Mouse (Mus musculus): ENCODE measurements at regions not wholly inside any gene's neighbourhood (a gene's known extent, or its start where the extent isn't known, plus 50 kb on each side); places are given as distances from the start of the nearest gene placed in this dataset.
A peak's percentile ranks its signal among the peaks of the same experiment; 100 is the strongest.

GRCm38 (mm10) chr13:44293736-44294416 lies 435.4 kb upstream of the Jarid2 start:
- no peaks in the 10 kb centered on the region for H3K36me3 ChIP-seq
- 88% methylated on average over 15 of the region's 15 CpGs for WGBS
- H3K4me3 ChIP-seq = no peak overlapping the region
- H3K27me3 ChIP-seq (ENCODE audit: low read depth, poor library complexity, severe bottlenecking) = no peaks in the 10 kb centered on the region
- no peaks in the 10 kb centered on the region for H3K4me1 ChIP-seq
- H3K9me3 ChIP-seq (replicated peaks) = peaks cover 5% of the 10 kb centered on the region; the same call in 1 of the 2 replicates
- DNase-seq (ENCODE audit: low spot score) = no peak
- H3K27ac ChIP-seq = no peak overlapping the region

GRCm38 (mm10) chr13:44295621-44296020 lies 433.7 kb upstream of the Jarid2 start:
- WGBS = 84% methylated on average over 10 of the region's 10 CpGs
- 0 out of 2 replicates have a peak, but pooled peaks cover 1% of the 10 kb centered on the region for H3K9me3 ChIP-seq (replicated peaks)
- DNase-seq (ENCODE audit: low spot score) = no peak
- no peaks in the 10 kb centered on the region for H3K4me1 ChIP-seq
- no peaks in the 10 kb centered on the region for H3K27me3 ChIP-seq (ENCODE audit: low read depth, poor library complexity, severe bottlenecking)
- H3K4me3 ChIP-seq = no peak overlapping the region
- no peak overlapping the region for H3K27ac ChIP-seq
- H3K36me3 ChIP-seq = no peaks in the 10 kb centered on the region

DNA sequence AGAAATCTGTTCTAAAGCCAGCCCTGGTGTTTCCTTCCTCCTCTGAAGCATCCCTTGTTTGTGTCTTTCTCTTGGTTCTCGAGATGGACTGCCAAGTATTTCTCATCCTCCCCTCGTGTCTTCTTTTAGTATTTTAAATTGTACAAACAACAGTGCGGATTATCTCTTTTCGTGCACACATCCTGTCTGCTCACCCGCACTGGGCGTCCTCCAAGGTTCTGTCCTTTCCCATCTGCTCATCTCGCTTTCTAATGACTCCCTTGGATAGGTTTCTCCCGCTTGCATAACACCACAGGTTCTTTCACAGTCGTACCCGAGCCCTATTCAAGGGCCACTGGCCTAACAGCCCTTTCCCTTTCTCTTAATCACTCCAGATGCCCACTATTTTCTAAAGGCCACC lies 428.7 kb upstream of the Jarid2 start:
- Histone ChIP-seq H3K27ac (no peak overlapping the region), H3K9me3 (replicated peaks) (no peaks in the 10 kb centered on the region), H3K4me3 (no peak overlapping the region), H3K4me1 (no peaks in the 10 kb centered on the region), H3K36me3 (no peaks in the 10 kb centered on the region), H3K27me3 (ENCODE audit: low read depth, poor library complexity, severe bottlenecking) (no peaks in the 10 kb centered on the region)
- WGBS = 88% methylated on average over 10 of the region's 10 CpGs
- DNase-seq (ENCODE audit: low spot score) = no peak

- no peak overlapping the region for H3K4me3 ChIP-seq
- no peaks in the 10 kb centered on the region for H3K36me3 ChIP-seq
- no peak for DNase-seq (ENCODE audit: low spot score)
- no peaks in the 10 kb centered on the region for H3K4me1 ChIP-seq
- H3K9me3 ChIP-seq (replicated peaks) = no peaks in the 10 kb centered on the region
- no peak overlapping the region for H3K27ac ChIP-seq
- WGBS = 91% methylated on average over 7 of the region's 7 CpGs
- no peaks in the 10 kb centered on the region for H3K27me3 ChIP-seq (ENCODE audit: low read depth, poor library complexity, severe bottlenecking)
Observed at GRCm38 (mm10) chr13:44301215-44301614, 428.1 kb upstream of the Jarid2 start.

DNA sequence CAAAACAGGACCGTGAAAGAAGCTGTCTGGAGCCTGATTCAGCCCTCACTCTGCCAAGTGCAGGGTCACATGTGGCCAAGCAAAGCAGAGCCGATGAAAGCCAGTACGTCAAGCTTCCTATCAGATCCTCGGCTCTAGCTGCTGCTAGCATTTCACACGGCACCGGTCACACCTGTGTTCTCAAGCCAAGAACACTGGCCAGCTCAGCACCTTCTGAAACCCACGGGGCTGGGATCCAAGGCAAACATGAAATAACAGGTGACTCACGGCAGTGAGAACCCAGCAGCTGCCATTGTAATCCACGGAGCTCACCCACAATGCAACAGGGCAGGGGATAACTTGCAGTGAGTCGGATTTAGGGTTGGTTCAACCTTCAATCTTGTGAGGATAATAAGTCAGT lies 427.3 kb upstream of the Jarid2 start:
- Histone ChIP-seq H3K4me1 (no peaks in the 10 kb centered on the region), H3K36me3 (no peaks in the 10 kb centered on the region), H3K4me3 (no peak overlapping the region), H3K27ac (no peak overlapping the region), H3K9me3 (replicated peaks) (no peaks in the 10 kb centered on the region), H3K27me3 (ENCODE audit: low read depth, poor library complexity, severe bottlenecking) (no peaks in the 10 kb centered on the region)
- 86% methylated on average over 10 of the region's 10 CpGs for WGBS
- no peak for DNase-seq (ENCODE audit: low spot score)

GRCm38 (mm10) chr13:44305134-44305991 lies 423.9 kb upstream of the Jarid2 start:
- Histone ChIP-seq H3K27ac (no peak overlapping the region), H3K36me3 (no peaks in the 10 kb centered on the region), H3K27me3 (ENCODE audit: low read depth, poor library complexity, severe bottlenecking) (no peaks in the 10 kb centered on the region), H3K4me1 (no peaks in the 10 kb centered on the region), H3K9me3 (replicated peaks) (no peaks in the 10 kb centered on the region), H3K4me3 (no peak overlapping the region)
- DNase-seq (ENCODE audit: low spot score) = no peak
- 71% methylated on average over 9 of the region's 9 CpGs for WGBS

- Histone ChIP-seq H3K27me3 (ENCODE audit: low read depth, poor library complexity, severe bottlenecking) (no peaks in the 10 kb centered on the region), H3K27ac (no peak overlapping the region), H3K4me1 (no peaks in the 10 kb centered on the region), H3K4me3 (no peak overlapping the region), H3K36me3 (no peaks in the 10 kb centered on the region), H3K9me3 (replicated peaks) (no peaks in the 10 kb centered on the region)
- 90% methylated on average over 15 of the region's 15 CpGs for WGBS
- DNase-seq (ENCODE audit: low spot score) = no peak
Observed at GRCm38 (mm10) chr13:44306275-44307050, 422.8 kb upstream of the Jarid2 start.

DNA sequence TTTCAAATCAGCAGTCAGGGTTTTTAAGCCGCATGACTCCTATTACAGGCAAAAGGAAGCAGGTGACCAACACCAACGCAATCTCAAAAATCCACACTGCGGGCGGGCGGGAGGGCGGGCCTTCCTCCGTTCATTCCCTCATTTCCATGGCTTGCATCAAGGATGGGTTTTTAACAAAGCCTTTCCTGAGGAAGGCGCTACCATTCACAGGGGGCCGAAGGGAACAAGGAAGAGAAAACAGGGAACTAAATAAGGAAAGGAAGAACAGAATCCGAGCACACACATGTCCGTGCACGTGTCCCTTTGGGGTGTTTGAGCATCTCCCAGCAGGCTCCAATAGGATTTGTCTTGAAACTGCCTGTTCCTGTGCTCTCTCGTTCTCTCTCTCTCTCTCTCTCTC lies 421.0 kb upstream of the Jarid2 start:
- Histone ChIP-seq H3K4me3 (no peak overlapping the region), H3K9me3 (replicated peaks) (no peaks in the 10 kb centered on the region), H3K27me3 (ENCODE audit: low read depth, poor library complexity, severe bottlenecking) (no peaks in the 10 kb centered on the region), H3K4me1 (no peaks in the 10 kb centered on the region), H3K27ac (no peak overlapping the region), H3K36me3 (no peaks in the 10 kb centered on the region)
- 69% methylated on average over 13 of the region's 13 CpGs for WGBS
- DNase-seq (ENCODE audit: low spot score) = no peak

- Histone ChIP-seq H3K4me1 (peaks cover 4% of the 10 kb centered on the region; the same call in 1 of the 2 replicates), H3K27ac (no peak overlapping the region), H3K9me3 (replicated peaks) (no peaks in the 10 kb centered on the region), H3K36me3 (no peaks in the 10 kb centered on the region), H3K27me3 (ENCODE audit: low read depth, poor library complexity, severe bottlenecking) (no peaks in the 10 kb centered on the region), H3K4me3 (no peak overlapping the region)
- DNase-seq (ENCODE audit: low spot score) = no peak
- WGBS = 95% methylated on average over 6 of the region's 6 CpGs
Observed at GRCm38 (mm10) chr13:44312237-44312636, 417.0 kb upstream of the Jarid2 start.

- Histone ChIP-seq H3K4me1 (peaks cover 13% of the 10 kb centered on the region; the same call in 1 of the 2 replicates), H3K9me3 (replicated peaks) (no peaks in the 10 kb centered on the region), H3K4me3 (no peak overlapping the region), H3K27me3 (ENCODE audit: low read depth, poor library complexity, severe bottlenecking) (no peaks in the 10 kb centered on the region), H3K27ac (peak overlapping the region; percentile 32; the same call in 1 of the 2 replicates), H3K36me3 (no peaks in the 10 kb centered on the region)
- DNase-seq (ENCODE audit: low spot score) = no peak
- WGBS = 77% methylated on average over 13 of the region's 13 CpGs
Observed at GRCm38 (mm10) chr13:44316747-44317446, 412.4 kb upstream of the Jarid2 start.

DNA sequence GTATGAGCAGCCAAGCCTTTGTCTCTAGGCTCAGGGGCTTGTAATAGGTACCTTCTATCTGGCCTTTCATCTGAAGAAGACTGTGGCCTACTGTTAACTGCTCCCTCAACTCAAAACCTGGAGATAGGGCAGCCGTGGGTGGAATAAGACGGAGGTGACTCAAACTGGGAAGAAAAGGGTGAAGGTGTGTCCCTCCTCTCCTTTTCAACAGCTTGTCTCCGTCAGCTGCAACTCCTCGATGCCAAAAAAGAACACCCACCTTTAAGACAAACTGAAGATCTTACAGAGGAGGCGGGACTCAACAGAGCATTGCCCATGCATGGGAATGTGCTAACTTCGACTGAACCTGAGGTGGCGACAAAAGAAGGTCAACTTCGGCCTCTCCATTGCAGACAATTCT lies 411.7 kb upstream of the Jarid2 start:
- Histone ChIP-seq H3K4me1 (peaks cover 13% of the 10 kb centered on the region; the same call in 1 of the 2 replicates), H3K36me3 (no peaks in the 10 kb centered on the region), H3K27me3 (ENCODE audit: low read depth, poor library complexity, severe bottlenecking) (no peaks in the 10 kb centered on the region), H3K27ac (no peak overlapping the region), H3K9me3 (replicated peaks) (no peaks in the 10 kb centered on the region), H3K4me3 (no peak overlapping the region)
- WGBS = 86% methylated on average over 8 of the region's 8 CpGs
- no peak for DNase-seq (ENCODE audit: low spot score)

- no peaks in the 10 kb centered on the region for H3K27me3 ChIP-seq (ENCODE audit: low read depth, poor library complexity, severe bottlenecking)
- H3K27ac ChIP-seq = no peak overlapping the region
- H3K4me3 ChIP-seq = no peak overlapping the region
- no peaks in the 10 kb centered on the region for H3K9me3 ChIP-seq (replicated peaks)
- WGBS = 61% methylated on average over 9 of the region's 9 CpGs
- no peak for DNase-seq (ENCODE audit: low spot score)
- no peaks in the 10 kb centered on the region for H3K36me3 ChIP-seq
- H3K4me1 ChIP-seq = peaks cover 13% of the 10 kb centered on the region; the same call in 1 of the 2 replicates
Observed at GRCm38 (mm10) chr13:44319101-44319500, 410.2 kb upstream of the Jarid2 start.
